Mouse (Mus musculus) spleen, adult 2 months (tissue): ENCODE data around the gene B4galt7. TPM values are rescaled to one million over a fixed set of nuclear protein-coding genes. Genes with fewer than 3 reads are reported as not detected.
"Not testable (repeated sequence)": the region's sequence is repeated elsewhere in the genome, so short reads cannot be mapped to it uniquely, and the experiment has no call there.

Experiments
- DNase-seq, 2 experiments: peaks; one replicate each; pipeline versions ENCODE4 v3.0.0 to v3.0.0-alpha.2; 2012 to 2021; ENCODE audit warnings: low spot score in 2 of 2, low read depth in 1 of 2
- H3K27ac ChIP-seq: fragments of 200-500 bp; 2 replicates; pipeline ENCODE4 v1.5.1; 2012; ENCODE audit warnings: low read length, inconsistent platforms; ENCODE audit not compliant: insufficient read depth
- H3K27me3 ChIP-seq: fragments of 200-500 bp; 2 replicates; pipeline ENCODE4 v1.6.1; 2012; ENCODE audit warnings: mild to moderate bottlenecking, moderate library complexity, low read length, inconsistent platforms; ENCODE audit not compliant: control insufficient read depth, insufficient read depth
- H3K36me3 ChIP-seq: fragments of 200-500 bp; 2 replicates; pipeline ENCODE4 v1.6.1; 2012; ENCODE audit warnings: mild to moderate bottlenecking, low read length, inconsistent platforms; ENCODE audit not compliant: control insufficient read depth, insufficient read depth
- H3K4me1 ChIP-seq: fragments of 200-500 bp; 2 replicates; pipeline ENCODE4 v1.6.1; 2011; ENCODE audit warnings: inconsistent platforms; ENCODE audit not compliant: control insufficient read depth, insufficient read depth, insufficient read length
- H3K4me3 ChIP-seq: fragments of 200-500 bp; 2 replicates; pipeline ENCODE4 v1.5.1; 2011; ENCODE audit warnings: mild to moderate bottlenecking, inconsistent platforms; ENCODE audit not compliant: insufficient read depth, insufficient read length; ENCODE audit errors: extremely low read depth
- CTCF ChIP-seq: fragments of 200-500 bp; IDR thresholded peaks from 2 replicates; pipeline ENCODE4 v1.5.1; 2011; ENCODE audit warnings: mild to moderate bottlenecking, inconsistent platforms; ENCODE audit not compliant: insufficient read depth, insufficient read length, insufficient replicate concordance; ENCODE audit errors: extremely low read depth
- POLR2A ChIP-seq: fragments of 200-500 bp; IDR thresholded peaks from 2 replicates; pipeline ENCODE4 v1.6.1; 2011; ENCODE audit warnings: low read depth, low read length, inconsistent platforms
- WGBS: fragments of 180-500 bp; shearing (Covaris S2); methylation state at CpG from one replicate; pipeline ENCODE4 v1.1.7; 2018; 5-methylcytosine and 5-hydroxymethylcytosine counted together
- polyA plus RNA-seq: library from polyadenylated mRNA; depleted of rRNA; stranded (reverse); fragments of >200 nt; gene quantifications from 2 replicates; pipeline ENCODE4 v1.2.3, GENCODE M21; 2012; rRNA removed

B4galt7 gene
- polyA plus RNA-seq: 22.8 and 25.7 TPM in 2 replicates

GRCm38 (mm10) chr13:55599566-55600540 is at the start of gene B4galt7:
Gene B4galt7, plus strand, starts transcription at chr13:55599896.
- peak within 1 kb of the TSS; percentile 62 for H3K27ac ChIP-seq
- H3K4me1 ChIP-seq: peaks cover 5% of the 10 kb centered on the region; the same call in 1 of the 2 replicates

GRCm38 (mm10) chr13:55555921-55556320 is 43.8 kb upstream of the B4galt7 start:
- H3K4me1 ChIP-seq: no peaks in the 10 kb centered on the region
- DNase-seq: no peak
- H3K4me3 ChIP-seq: no peak overlapping the region
- WGBS: 92% methylated on average over 9 of the region's 9 CpGs
- H3K36me3 ChIP-seq: peaks cover 18% of the 10 kb centered on the region
- H3K27ac ChIP-seq: no peak overlapping the region
- no peaks in the 10 kb centered on the region for H3K27me3 ChIP-seq
- no peak for TF ChIP-seq POLR2A
- TF ChIP-seq CTCF: no peak

More at GRCm38 (mm10) chr13:55599566-55600540, at the start of gene B4galt7:
- Histone ChIP-seq H3K27me3 (no peaks in the 10 kb centered on the region), H3K4me3 (peak within 1 kb of the TSS; percentile 96), H3K36me3 (peaks cover 25% of the 10 kb centered on the region)
- DNase-seq: peak; percentile 31 to 76
- WGBS: 6% methylated on average over 47 of the region's 51 CpGs
- TF ChIP-seq CTCF (no peak), POLR2A (peak; percentile 22)

GRCm38 (mm10) chr13:55557499-55557898 is 42.2 kb upstream of the B4galt7 start:
- Histone ChIP-seq H3K4me1 (no peaks in the 10 kb centered on the region), H3K4me3 (no peak overlapping the region), H3K27ac (no peak overlapping the region), H3K27me3 (no peaks in the 10 kb centered on the region), H3K36me3 (peaks cover 18% of the 10 kb centered on the region)
- TF ChIP-seq CTCF: no peak
- TF ChIP-seq POLR2A: no peak
- DNase-seq: no peak
- WGBS: 95% methylated on average over 6 of the region's 6 CpGs

DNA sequence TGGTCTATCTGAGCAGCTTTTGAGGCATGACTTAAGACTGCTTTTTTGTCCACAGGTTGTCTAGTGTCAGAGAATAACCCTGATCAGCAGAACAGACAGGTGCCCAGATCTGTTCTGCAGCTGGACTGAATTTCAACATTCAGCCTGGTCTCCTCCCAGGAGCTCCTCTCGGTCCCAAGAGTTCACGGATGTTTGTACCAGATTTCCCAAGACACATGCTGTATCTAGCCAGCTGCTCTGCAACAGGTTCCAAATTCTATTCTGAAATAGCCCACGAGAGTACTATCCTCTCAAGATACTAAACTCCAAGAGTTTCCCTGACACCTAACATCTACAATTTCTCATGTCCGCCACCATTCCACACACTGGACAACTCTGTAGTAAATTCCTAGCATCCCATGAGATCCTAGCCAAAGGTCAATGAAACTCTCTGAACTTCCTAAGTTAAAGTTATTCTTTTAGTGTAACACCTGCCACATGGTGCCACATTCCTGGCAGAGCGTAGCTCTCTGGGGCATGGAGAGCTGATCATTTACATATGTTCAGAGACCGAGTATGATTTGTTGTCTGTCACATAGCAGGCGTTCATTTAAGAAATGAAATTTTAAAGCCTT is 36.3 kb upstream of the B4galt7 start:
- Histone ChIP-seq H3K4me1 (no peaks in the 10 kb centered on the region), H3K27ac (no peak overlapping the region), H3K36me3 (peaks cover 3% of the 10 kb centered on the region; the same call in 1 of the 2 replicates), H3K27me3 (no peaks in the 10 kb centered on the region), H3K4me3 (no peak overlapping the region)
- WGBS: 90% methylated on average over 7 of the region's 7 CpGs
- DNase-seq: no peak
- TF ChIP-seq POLR2A: no peak
- no peak for TF ChIP-seq CTCF

DNA sequence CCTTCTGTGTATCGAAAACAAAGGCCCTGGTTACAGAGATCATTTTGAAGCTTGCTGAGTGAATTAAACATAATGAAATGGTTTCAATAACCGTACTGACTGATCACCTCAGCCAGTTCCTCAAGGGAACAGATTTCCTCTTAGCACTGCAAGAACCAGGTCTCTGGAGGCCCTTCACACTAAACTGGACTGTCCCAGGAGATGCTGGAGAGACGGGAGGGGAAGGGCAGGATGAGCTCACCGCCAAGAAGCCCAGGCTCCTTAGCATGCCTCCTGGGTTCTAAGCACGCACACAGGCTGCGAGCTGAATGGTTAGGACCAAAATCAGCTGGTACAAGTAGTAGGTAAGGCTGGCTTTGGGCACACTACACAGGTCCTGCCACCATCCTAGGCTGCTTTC is 32.7 kb upstream of the B4galt7 start:
- no peak overlapping the region for H3K4me3 ChIP-seq
- peaks cover 8% of the 10 kb centered on the region; the same call in 1 of the 2 replicates for H3K4me1 ChIP-seq
- 81% methylated on average over 6 of the region's 6 CpGs for WGBS
- H3K27ac ChIP-seq: no peak overlapping the region
- no peak for TF ChIP-seq POLR2A
- no peak for TF ChIP-seq CTCF
- no peak for DNase-seq
- no peaks in the 10 kb centered on the region for H3K27me3 ChIP-seq
- H3K36me3 ChIP-seq: peaks cover 3% of the 10 kb centered on the region; the same call in 1 of the 2 replicates

DNA sequence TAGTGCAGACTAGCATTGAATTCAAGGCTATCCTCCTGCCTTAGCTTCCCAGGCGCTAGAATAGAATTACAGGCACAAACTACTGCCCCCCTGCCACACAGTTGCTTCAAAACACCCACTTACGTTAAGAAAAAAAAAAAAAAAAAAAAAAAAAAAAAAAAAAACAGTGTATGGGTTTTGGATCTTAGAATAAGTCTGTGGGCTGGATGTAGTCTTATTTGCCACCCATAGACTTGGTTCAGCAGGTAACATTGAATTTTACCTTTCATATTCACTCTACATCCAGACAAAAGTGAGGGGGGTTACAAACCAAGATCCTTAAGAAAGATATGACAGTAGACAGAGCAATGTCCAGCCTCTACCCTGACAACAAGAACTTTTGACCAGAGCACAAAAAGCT is 31.7 kb upstream of the B4galt7 start:
- 88% methylated on average over 2 of the region's 2 CpGs for WGBS
- no peak overlapping the region for H3K4me3 ChIP-seq
- no peak for DNase-seq
- H3K27ac ChIP-seq: no peak overlapping the region
- H3K4me1 ChIP-seq: peaks cover 8% of the 10 kb centered on the region; the same call in 1 of the 2 replicates
- TF ChIP-seq CTCF (no peak), POLR2A (no peak)
- H3K27me3 ChIP-seq: no peaks in the 10 kb centered on the region
- peaks cover 3% of the 10 kb centered on the region; the same call in 1 of the 2 replicates for H3K36me3 ChIP-seq

- not testable (repeated sequence) for H3K36me3 ChIP-seq, H3K27ac ChIP-seq, H3K4me3 ChIP-seq, H3K4me1 ChIP-seq, DNase-seq, H3K27me3 ChIP-seq
- WGBS: 97% methylated on average over 4 of the region's 4 CpGs
Observed at GRCm38 (mm10) chr13:55568524-55568923, 31.2 kb upstream of the B4galt7 start.
